Mouse (Mus musculus) gastrocnemius, postnatal 25 days (tissue): Measurements from ENCODE around the gene Rpl18a. TPM values are rescaled to one million over a fixed set of nuclear protein-coding genes. Genes with fewer than 3 reads are reported as not detected.
A peak's percentile ranks its signal among the peaks of the same experiment; 100 is the strongest.
"Not testable (repeated sequence)": the region's sequence is repeated elsewhere in the genome, so short reads cannot be mapped to it uniquely, and the experiment has no call there.

Experiments used
- DNase-seq: peaks from one replicate; pipeline ENCODE4 v3.0.0; 2022
- total RNA-seq, 2 experiments: library from RNA; stranded (reverse); gene quantifications; 1 replicate in 1 of 2; 2 replicates in 1 of 2; pipeline ENCODE4 v1.2.3; 2021

Gene Rpl18a
- total RNA-seq, 2 experiments from 2014 or later = 829 to 878 TPM

GRCm38 (mm10) chr8:70903582-70903981 lies 6.4 kb upstream of the Rpl18a start:
- DNase-seq = no peak

DNA sequence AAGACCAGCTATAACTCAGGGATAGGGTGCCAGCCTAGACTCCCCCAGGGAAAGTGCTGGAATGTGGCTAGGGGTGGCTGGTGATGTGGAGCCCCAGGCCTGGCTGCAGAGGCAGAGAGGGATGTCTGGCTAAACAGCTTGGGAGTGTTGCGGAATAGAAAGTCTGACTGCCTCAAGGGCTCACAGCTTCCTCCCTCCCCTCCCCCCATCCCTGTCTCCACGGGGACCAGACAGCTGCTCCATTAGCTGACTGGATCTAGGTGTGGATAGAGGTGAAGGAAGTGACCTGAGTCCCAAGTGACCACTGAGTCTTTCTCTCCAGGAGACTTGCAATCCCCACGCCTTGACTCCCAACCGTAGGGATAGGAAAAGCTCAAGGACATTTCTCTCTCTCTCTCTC lies 5.9 kb upstream of the Rpl18a start:
- DNase-seq = no peak

DNA sequence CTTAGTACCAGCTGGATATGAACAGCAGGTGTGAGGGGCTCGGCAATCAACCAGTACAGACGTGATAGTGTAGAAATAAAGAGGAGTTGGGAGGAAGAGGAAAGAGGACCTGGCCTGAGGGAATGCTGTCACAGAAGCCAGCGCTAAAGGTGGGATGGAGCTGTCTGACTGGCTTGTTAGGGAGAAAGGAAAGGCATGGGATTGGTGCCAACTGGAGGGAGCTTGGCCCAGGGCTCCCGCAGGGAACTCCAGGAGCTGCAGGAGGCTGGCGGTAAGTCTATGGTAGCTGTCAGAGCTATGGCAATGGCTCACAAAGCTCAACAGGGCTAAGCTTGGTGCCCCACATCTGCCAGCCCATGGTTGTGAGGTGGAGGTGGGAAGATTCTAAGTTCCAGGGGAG lies 5.0 kb upstream of the Rpl18a start:
- no peak for DNase-seq

DNA sequence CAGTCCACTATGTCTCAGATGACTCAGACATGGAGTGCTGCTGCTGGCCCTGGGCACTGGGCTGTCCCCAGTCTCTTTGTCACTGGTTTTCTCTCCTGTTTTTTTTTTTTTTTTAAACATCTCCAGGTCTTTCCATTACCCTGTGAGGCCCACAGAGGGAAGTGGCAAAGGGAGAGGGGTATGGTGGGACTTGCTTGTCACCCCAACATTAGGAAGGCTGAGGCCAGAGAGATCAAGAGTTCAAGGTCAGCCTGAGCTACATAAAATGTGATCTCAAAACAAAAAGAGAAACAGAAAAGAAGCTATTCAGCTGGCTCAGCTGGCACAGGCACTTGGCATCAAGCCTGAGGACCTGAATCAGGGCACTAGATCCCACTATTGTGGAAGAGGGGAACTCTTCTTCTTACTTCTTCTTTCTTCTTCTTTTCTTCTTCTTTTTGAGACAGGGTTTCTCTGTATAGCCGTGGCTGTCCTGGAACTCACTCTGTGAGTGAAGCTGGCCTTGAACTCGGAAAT lies 3.7 kb upstream of the Rpl18a start:
- DNase-seq = no peak

- DNase-seq = no peak
These were observed 2.0 kb upstream of the Rpl18a start for GRCm38 (mm10) chr8:70899226-70899625.

- DNase-seq = no peak
These were observed 1.5 kb upstream of the Rpl18a start for GRCm38 (mm10) chr8:70898661-70899198.

- DNase-seq = peak; percentile 64
These were observed 635 bp upstream of the Rpl18a start for GRCm38 (mm10) chr8:70897681-70898413.

DNA sequence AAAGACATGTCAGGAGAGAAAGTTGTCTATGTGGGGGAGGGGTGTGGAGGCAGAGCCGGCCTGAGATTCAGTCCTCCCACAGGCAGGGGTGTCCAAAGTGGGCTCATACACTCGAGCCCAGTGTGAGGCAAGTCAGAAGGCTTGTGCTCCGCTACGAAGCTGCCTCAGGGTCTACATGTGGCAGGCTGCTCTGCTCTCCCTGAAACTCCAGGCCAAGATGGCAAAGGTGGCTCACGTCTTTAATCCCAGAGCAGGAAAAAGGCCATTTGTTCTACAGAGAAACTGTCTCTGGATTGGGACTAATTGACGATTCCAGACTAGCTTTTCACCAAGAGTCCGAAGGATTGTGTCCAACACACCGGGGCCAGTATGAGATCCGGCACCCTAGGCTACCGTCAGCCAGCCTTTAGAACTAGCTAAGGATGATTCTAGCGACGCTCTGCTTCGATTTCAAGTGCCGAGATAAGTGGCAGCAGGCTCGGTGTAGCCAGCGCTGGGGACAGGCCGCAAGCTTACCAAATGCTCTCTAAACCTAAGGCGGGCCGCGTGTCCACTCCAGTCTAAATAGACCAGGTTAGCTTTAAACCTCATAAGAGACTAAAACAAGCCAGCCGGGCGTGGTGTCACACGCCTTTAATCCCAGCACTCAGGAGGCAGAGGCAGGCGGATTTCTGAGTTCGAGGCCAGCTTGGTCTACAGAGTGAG lies 744 bp downstream of the Rpl18a start:
- DNase-seq = no peak

- DNase-seq = not testable (repeated sequence)
These were observed 1.5 kb downstream of the Rpl18a start for GRCm38 (mm10) chr8:70895571-70896259.

DNA sequence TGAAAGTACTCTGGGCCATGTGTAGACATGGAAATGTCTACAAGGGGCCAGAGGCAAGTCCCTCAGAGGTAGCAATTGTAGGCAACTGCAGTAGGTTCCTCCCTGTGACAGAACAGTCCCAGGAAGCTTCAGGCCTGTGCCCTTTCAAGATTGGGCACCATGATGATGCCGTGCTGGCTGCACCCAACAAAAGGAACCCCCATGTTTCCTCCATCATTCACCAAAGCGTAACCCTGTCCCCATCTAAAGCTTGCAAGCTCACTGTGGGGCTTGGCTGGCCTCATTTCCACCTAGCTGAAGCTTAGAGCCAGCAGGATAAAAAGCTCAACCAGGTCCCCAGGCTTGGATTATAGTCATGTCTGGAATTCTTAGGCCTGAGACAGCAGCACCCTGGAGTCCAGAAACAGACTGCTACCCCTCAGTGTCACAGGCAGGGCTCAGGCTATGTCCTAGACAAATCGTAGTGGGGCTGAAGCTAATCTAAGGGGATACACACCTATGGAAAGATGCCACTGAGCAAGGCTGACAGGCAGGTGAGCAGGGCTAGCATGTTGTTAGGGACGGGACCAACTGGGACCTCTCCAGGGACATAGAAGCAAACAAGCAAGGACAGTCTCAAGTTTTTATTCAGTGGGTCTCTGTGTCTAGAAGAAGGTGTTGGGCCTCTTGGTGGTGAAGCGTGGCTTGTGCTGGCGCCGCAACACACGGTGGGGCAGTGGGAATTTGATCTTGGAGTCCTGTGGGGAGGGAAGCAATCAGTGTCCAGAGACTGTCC lies 2.3 kb downstream of the Rpl18a start:
- DNase-seq = no peak

DNA sequence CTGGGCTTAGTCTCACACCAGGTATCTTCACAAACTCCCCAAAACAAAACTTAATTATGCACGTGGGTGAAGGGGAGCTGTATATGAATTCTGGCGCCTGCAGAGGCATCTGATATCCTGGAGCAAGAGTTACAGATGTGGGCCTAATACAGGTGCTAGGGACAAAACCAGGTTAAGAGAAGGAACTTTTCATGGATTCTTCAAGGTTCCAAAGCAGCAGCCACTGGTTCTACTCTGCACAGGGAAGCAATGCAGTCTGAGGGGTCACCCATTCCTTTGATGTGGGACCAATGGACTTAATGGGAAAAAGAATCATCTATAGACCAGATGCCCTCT lies 2.9 kb downstream of the Rpl18a start:
- no peak for DNase-seq

DNA sequence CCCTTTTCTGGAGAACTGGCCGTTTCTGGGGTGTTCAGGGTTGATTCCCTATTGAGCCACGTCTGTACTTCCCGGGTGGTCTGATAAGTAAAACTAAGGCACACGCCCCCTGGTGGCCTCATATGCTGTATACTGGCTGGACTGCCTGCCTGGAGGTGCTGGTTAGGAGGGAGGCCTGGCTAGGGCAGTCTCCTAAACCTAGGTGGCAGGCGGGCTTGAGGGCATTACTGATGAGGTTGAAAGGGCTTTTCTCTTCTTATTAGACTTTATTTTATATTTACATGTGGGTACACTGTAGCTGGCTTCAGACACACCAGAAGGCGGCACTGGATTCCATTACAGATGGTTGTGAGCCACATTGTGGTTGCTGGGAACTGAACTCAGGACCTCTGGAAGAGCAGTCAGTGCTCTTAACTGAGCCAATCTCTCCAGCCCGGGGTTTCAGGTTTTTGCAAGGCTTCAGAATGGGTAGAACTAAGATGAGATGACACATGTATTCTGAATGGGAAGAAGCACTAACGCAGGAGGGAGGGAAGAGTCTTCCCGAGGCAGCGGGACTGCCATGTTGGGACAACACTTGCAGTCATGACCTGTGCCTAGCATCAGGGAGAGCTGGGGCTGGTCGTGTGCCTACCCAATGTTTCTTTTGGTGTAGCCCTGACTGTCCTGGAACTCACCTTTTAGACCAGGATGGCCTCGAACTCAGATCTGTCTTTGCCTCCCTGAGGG lies 3.4 kb downstream of the Rpl18a start:
- peak; percentile 55 for DNase-seq

- no peak for DNase-seq
These were observed 4.1 kb downstream of the Rpl18a start for GRCm38 (mm10) chr8:70892896-70893655.

DNA sequence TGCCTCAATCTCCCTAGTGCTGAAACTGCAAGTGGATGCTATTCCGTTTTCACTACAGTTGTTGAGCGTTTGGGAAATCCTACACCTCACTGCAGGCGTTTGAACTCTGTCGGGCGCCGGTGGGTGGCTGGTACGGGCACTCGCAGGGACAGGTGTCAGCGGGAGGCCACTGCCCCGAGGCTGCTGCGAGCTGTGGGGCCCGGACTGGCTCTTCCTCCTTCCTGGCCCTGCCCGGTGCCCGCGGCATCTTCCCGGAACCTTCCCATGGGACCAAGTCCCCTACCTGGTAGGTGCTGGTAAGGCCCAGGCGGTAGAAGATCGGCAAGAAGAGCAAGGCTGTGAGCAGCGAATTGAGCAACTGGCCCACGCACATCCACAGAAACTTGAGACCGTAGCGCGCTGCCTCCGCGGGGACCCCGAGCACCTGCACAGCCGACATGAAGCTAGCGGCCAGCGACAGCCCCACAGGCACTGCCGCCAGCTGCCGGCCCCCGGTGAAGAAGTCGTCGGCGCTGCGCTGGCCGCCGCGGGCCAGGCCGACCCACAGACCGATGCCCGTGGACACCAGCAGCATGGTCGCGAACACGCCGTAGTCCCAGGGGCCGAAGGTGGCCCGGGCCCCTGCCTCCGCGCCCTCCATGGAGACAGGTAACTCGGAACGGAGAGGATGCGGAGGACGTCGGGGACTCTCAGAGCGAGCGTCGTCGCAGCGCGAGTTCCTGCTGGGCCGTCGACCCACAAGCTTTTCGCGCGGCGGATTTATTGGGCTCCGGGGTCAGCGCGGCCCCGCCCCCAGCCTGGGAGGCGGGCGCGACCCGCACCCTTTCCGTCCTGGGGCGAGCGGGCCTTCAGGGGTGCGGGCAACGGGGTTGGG lies 5.0 kb downstream of the Rpl18a start, which contains the start of gene Slc5a5:
TSS of gene Slc5a5 (minus strand) at position 736 of the 874 bp plus-strand sequence.
- no peak for DNase-seq

GRCm38 (mm10) chr8:70891356-70891755 lies 5.9 kb downstream of the Rpl18a start:
- no peak for DNase-seq

DNA sequence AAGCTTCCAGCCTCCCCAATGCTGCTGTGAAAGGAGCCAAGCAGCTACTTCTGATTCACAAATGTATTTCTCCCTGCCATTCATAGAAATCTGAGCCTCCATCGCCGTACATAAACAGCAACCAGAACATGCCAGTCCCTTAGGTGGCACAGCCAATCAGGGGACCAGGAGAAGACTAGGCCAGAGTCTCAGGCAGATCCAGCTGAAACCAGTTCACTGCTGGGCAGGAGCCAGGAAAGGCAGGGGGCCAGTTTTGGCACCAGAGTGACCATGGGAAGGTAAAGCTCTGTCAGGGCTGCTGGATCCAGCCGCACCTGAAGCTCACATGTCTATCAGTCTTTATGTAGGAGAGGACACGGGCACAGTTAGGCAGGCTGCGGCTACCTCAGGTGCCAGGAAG lies 6.6 kb downstream of the Rpl18a start:
- no peak for DNase-seq

GRCm38 (mm10) chr8:70887669-70888068 lies 9.5 kb downstream of the Rpl18a start:
- no peak for DNase-seq

GRCm38 (mm10) chr8:70885612-70886011 lies 11.6 kb downstream of the Rpl18a start:
- DNase-seq = no peak

DNA sequence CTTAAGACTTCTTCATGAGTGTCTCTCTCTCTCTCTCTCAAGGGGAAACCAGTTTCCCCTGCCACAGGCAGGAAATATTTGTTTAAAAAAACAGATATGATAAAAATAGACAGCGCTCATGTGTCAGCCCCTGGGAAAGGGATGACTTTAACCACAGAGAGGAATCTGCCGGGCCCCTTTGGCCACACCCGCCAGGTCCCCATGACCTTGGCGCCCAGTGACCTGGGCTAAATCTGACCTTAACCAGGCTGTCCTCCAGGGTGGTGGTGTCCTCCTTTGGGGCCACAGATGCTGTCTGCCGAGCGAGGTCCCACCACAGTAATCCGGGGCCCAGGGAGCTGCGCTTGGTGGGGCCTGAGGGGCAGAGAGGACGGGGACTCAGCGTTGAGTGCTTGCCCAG lies 12.5 kb downstream of the Rpl18a start:
- no peak for DNase-seq
